Mouse (Mus musculus) myocyte (in vitro differentiated cells): ENCODE measurements around the gene Rcc2. TPM values are rescaled to one million over a fixed set of nuclear protein-coding genes. Genes with fewer than 3 reads are reported as not detected.

Source experiments
- H3K27me3 ChIP-seq: one replicate; pipeline ENCODE4 v1.6.1; 2011; ENCODE audit not compliant: control insufficient read depth, insufficient read depth, insufficient read length
- H3K36me3 ChIP-seq: one replicate; pipeline ENCODE4 v1.6.1; 2011; ENCODE audit not compliant: control insufficient read depth, insufficient read depth
- H3K4me2 ChIP-seq: one replicate; pipeline ENCODE4 v1.6.1; 2011; ENCODE audit warnings: low read depth, control low read depth
- H3K4me3 ChIP-seq: one replicate; pipeline ENCODE4 v1.5.1; 2011; ENCODE audit warnings: mild to moderate bottlenecking, control low read depth, moderate library complexity
- H3K79me2 ChIP-seq: one replicate; pipeline ENCODE4 v1.6.1; 2011; ENCODE audit not compliant: control insufficient read depth, insufficient read depth
- H3ac ChIP-seq: one replicate; pipeline ENCODE4 v1.6.1; 2011; ENCODE audit not compliant: control insufficient read depth, insufficient read length
- CEBPB ChIP-seq: IDR thresholded peaks from 2 replicates; pipeline ENCODE4 v1.6.1; 2011; ENCODE audit warnings: mild to moderate bottlenecking, moderate library complexity; ENCODE audit not compliant: poor library complexity, insufficient read depth, severe bottlenecking
- E2F4 ChIP-seq: IDR thresholded peaks from one replicate; pipeline ENCODE4 v1.6.1; 2011; ENCODE audit warnings: mild to moderate bottlenecking, control low read depth, moderate library complexity; ENCODE audit not compliant: insufficient read depth
- MAX ChIP-seq: IDR thresholded peaks from one replicate; pipeline ENCODE4 v1.6.1; 2011; ENCODE audit warnings: low read depth, mild to moderate bottlenecking, control low read depth
- MYOD1 ChIP-seq, 3 experiments: IDR thresholded peaks; one replicate each; pipeline ENCODE4 v1.6.1; 2011; ENCODE audit warnings: control low read depth in 2 of 3, low read depth in 2 of 3, mild to moderate bottlenecking in 2 of 3, moderate library complexity in 1 of 3; ENCODE audit not compliant: insufficient read length in 2 of 3, control insufficient read depth in 1 of 3
- MYOG ChIP-seq, 3 experiments: IDR thresholded peaks; one replicate each; pipeline ENCODE4 v1.6.1; 2011; ENCODE audit warnings: control low read depth in 2 of 3, low read depth in 2 of 3, mild to moderate bottlenecking in 2 of 3; ENCODE audit not compliant: insufficient read length in 2 of 3, control insufficient read depth in 1 of 3, insufficient read depth in 1 of 3
- POLR2A ChIP-seq: IDR thresholded peaks from one replicate; pipeline ENCODE4 v1.6.1; 2011; ENCODE audit warnings: low read depth, mild to moderate bottlenecking, control low read depth, moderate library complexity; ENCODE audit not compliant: insufficient read length
- POLR2AphosphoS2 ChIP-seq: IDR thresholded peaks from one replicate; pipeline ENCODE4 v1.6.1; 2011; ENCODE audit warnings: low read depth, control low read depth; ENCODE audit not compliant: insufficient read length
- REST ChIP-seq: IDR thresholded peaks from one replicate; pipeline ENCODE4 v1.6.1; 2011; ENCODE audit warnings: mild to moderate bottlenecking, control low read depth, moderate library complexity; ENCODE audit not compliant: insufficient read depth, insufficient read length
- SRF ChIP-seq: IDR thresholded peaks from one replicate; pipeline ENCODE4 v1.6.1; 2011; ENCODE audit warnings: low read depth; ENCODE audit not compliant: control insufficient read depth, insufficient read length
- TCF12 ChIP-seq: IDR thresholded peaks from one replicate; pipeline ENCODE4 v1.6.1; 2011; ENCODE audit warnings: mild to moderate bottlenecking, control low read depth; ENCODE audit not compliant: poor library complexity, insufficient read depth, severe bottlenecking
- TCF3 ChIP-seq: IDR thresholded peaks from one replicate; pipeline ENCODE4 v1.6.1; 2011; ENCODE audit warnings: low read depth, control low read depth; ENCODE audit not compliant: insufficient read length
- USF1 ChIP-seq: IDR thresholded peaks from one replicate; pipeline ENCODE4 v1.6.1; 2011; ENCODE audit warnings: low read depth, mild to moderate bottlenecking, control low read depth, moderate library complexity
- polyA plus RNA-seq: library from polyadenylated mRNA; unstranded; fragments of >200 nt; fragmentation: generic; extraction: Trizol; gene quantifications from one replicate; pipeline ENCODE4 v1.2.1, GENCODE M21; 2012; ENCODE audit warnings: missing spikeins

Rcc2 gene
- polyA plus RNA-seq, 1 experiment, result 167 TPM

DNA sequence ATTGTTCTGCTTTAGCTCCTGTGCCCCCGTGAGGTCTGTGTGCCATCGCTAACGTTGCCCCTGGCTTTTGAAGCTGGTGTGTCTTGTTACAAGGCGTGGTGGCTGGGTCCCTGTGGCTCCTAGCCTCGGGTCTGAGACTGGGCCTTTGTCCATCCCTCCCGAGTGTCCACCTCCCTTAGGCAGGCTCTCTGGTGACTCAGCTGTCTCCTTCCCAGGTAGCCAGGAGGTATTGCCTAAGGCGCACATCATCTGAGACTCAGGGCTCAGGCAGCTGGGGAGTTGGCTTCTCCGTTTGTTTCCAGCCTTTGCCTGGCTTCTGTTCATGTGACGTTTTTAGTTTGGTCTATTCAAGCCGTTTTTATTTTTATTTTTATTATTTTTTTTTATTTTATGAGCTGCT, 10.4 kb downstream of the Rcc2 start:
- no peak overlapping the region for H3K4me3 ChIP-seq
- no peaks in the 10 kb centered on the region for H3K27me3 ChIP-seq
- peaks cover 28% of the 10 kb centered on the region for H3K36me3 ChIP-seq
- H3K4me2 ChIP-seq, result peak overlapping the region; percentile 22
- no peak for TF ChIP-seq CEBPB
- no peak for TF ChIP-seq POLR2A
- no peak for TF ChIP-seq USF1
- TF ChIP-seq MAX, result no peak
- TF ChIP-seq REST, result no peak
- TF ChIP-seq E2F4, result no peak
- TF ChIP-seq SRF, result no peak
- H3ac ChIP-seq, result no peak overlapping the region
- H3K79me2 ChIP-seq, result peaks cover 31% of the 10 kb centered on the region

DNA sequence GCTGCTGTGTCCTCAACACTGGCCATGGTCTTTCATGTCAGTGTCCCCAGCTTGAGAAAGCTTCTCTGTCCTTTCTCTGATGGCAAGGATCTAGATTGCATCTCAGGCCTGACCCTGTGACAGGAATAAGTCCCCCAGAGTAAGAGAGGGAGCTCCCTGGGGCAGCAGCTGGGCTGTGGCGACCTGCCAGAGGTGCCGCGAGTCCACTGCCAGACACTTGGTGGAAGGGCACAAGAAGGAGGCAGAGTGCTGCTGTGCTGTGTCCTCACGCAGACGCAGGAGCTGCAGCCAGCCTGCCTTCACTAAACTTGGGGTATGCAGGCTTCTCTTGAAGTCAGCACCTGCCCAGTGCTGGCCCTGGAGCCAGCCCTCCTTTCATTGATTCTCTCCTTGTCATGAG, 11.0 kb downstream of the Rcc2 start:
- peak overlapping the region; percentile 18 for H3K4me2 ChIP-seq
- H3K27me3 ChIP-seq, result no peaks in the 10 kb centered on the region
- peaks cover 34% of the 10 kb centered on the region for H3K36me3 ChIP-seq
- no peak overlapping the region for H3ac ChIP-seq
- no peak overlapping the region for H3K4me3 ChIP-seq
- TF ChIP-seq MYOG (IDR thresholded peaks at IDR 0.05; ENCODE audit: control insufficient read depth in 1 of 3, insufficient read depth in 1 of 3, insufficient read length in 2 of 3, low read depth in 2 of 3) (peak in 2 of 3 experiments; percentile 35 to 66), MAX (no peak), REST (no peak), MYOD1 (IDR thresholded peaks at IDR 0.05; ENCODE audit: control insufficient read depth in 1 of 3, insufficient read length in 2 of 3, low read depth in 2 of 3) (peak in 2 of 3 experiments; percentile 11 to 42), TCF12 (no peak), POLR2A (peak; percentile 31), CEBPB (no peak), E2F4 (no peak), POLR2AphosphoS2 (no peak), TCF3 (no peak)
- H3K79me2 ChIP-seq, result peaks cover 25% of the 10 kb centered on the region

DNA sequence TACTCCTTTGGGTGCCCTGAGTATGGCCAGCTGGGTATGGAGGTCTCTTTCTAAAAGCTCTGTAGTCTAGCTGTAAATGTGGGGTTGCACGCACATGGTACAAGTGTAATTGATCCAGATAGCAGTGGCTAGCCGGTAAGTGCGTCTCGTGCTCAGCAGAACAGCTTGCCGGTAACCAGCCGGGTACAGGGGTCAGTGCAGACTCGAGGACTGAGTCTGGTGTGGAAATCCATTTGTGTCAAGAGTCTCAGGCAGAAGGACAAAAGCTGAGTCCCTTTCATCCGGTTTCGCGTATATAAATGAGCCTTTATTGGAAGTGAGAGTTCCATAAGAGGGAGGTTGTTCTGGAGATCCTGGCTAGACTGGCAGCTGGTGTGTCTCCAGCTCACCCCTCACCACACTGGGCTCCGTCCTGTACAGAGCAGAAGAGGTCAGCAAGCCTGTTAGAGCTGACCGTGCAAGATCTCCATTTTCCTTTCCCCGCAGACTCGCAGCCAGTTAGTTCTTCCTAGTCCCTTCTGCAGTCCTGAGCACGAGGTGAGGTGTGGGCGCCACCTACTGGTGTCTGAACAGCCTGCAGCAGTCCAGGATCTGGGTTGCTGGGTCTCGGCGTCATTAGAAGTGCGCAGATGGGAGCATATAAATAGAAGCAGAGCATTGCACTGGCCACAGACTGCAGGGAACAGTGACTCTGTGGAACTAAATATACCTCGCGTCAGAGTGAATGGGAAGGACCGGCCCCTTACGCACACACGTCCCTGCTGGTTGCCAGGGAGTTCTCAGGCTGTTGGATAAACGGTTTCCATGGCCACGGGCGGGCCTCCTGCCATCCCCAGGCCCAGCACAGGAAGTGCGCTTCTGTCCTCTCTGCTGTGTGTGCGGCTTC, 13.4 kb downstream of the Rcc2 start:
- peaks cover 53% of the 10 kb centered on the region for H3K36me3 ChIP-seq
- H3K79me2 ChIP-seq, result peaks cover 6% of the 10 kb centered on the region
- H3K27me3 ChIP-seq, result no peaks in the 10 kb centered on the region
- TF ChIP-seq MYOG (IDR thresholded peaks at IDR 0.05; ENCODE audit: control insufficient read depth in 1 of 3, insufficient read depth in 1 of 3, insufficient read length in 2 of 3, low read depth in 2 of 3) (peak in 1 of 3 experiments; percentile 16), USF1 (no peak), POLR2A (peak; percentile 22), POLR2AphosphoS2 (peak; percentile 45)
- H3ac ChIP-seq, result no peak overlapping the region
- no peak overlapping the region for H3K4me2 ChIP-seq
- no peak overlapping the region for H3K4me3 ChIP-seq

DNA sequence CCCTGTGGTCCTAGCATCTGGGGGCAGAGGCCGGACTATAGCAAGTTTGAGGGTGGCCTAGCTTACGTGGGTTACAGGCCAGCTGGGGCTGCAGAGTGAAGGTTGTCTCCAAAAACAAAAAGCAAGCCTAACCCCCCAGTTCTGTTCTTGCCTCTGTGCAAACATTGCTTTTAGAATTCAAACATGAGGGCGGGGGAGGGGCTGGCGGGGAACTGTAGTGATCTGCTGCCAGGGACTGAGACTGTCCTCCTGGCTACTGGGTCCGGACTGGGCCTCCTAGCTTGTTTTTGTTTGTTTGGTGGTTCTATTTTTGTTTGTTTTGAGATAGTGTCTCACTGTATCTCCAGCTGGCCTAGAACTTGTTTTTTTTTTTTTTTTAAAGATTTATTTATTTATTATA, 14.2 kb downstream of the Rcc2 start:
- Histone ChIP-seq H3K4me2 (no peak overlapping the region), H3K79me2 (peaks cover 6% of the 10 kb centered on the region), H3K36me3 (peaks cover 57% of the 10 kb centered on the region), H3K4me3 (no peak overlapping the region), H3K27me3 (no peaks in the 10 kb centered on the region), H3ac (no peak overlapping the region)
- TF ChIP-seq REST, result no peak
- no peak for TF ChIP-seq MAX
- TF ChIP-seq TCF3, result no peak
- no peak for TF ChIP-seq TCF12
- no peak for TF ChIP-seq E2F4
- TF ChIP-seq SRF, result no peak
- TF ChIP-seq CEBPB, result no peak
- no peak for TF ChIP-seq POLR2AphosphoS2
- TF ChIP-seq POLR2A, result no peak
- TF ChIP-seq MYOD1 (IDR thresholded peaks at IDR 0.05; ENCODE audit: control insufficient read depth in 1 of 3, insufficient read length in 2 of 3, low read depth in 2 of 3), result no peak
- TF ChIP-seq USF1, result no peak
- no peak for TF ChIP-seq MYOG (IDR thresholded peaks at IDR 0.05; ENCODE audit: control insufficient read depth in 1 of 3, insufficient read depth in 1 of 3, insufficient read length in 2 of 3, low read depth in 2 of 3)

DNA sequence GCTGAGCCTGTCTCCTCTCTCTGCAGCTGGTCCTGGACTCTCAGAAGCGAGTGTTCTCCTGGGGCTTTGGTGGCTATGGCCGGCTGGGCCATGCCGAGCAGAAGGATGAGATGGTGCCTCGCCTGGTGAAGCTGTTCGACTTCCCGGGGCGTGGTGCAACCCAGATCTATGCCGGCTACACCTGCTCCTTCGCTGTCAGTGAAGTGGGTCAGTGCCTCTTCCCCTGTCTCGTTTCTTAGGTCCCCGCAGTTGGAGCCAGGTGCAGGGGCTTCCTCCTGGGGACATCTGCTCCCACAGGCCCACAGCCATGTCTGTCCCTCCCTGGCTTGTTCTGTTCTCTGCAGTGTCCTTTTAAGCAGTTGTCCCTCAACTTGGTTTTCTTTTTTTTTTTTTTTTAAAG, 16.7 kb downstream of the Rcc2 start:
- Histone ChIP-seq H3K79me2 (peaks cover 3% of the 10 kb centered on the region), H3K4me3 (no peak overlapping the region), H3K27me3 (no peaks in the 10 kb centered on the region), H3K4me2 (no peak overlapping the region), H3K36me3 (peaks cover 75% of the 10 kb centered on the region), H3ac (no peak overlapping the region)
- TF ChIP-seq POLR2AphosphoS2 (peak; percentile 41), CEBPB (no peak), POLR2A (peak; percentile 5)
